Mouse (Mus musculus): ENCODE measurements around the gene Gch1. TPM values are rescaled to one million over a fixed set of nuclear protein-coding genes. Genes with fewer than 3 reads are reported as not detected.

Gch1 gene
- total RNA-seq, 2 experiments from 2014 or later, result 1.1 to 1.5 TPM

- intact Hi-C loops (cut with DNase I), result no loop called here
- no peak for DNase-seq (ENCODE audit: low spot score in 2 of 2)
Observed at GRCm38 (mm10) chr14:47105755-47106154, 83.5 kb downstream of the Gch1 start.

GRCm38 (mm10) chr14:47105174-47105557, 84.0 kb downstream of the Gch1 start:
- intact Hi-C loops (cut with DNase I), result no loop called here
- DNase-seq (ENCODE audit: low spot score in 2 of 2), result no peak

- intact Hi-C loops (cut with DNase I), result no loop called here
- no peak for DNase-seq (ENCODE audit: low spot score in 2 of 2)
Observed at GRCm38 (mm10) chr14:47104246-47105173, 84.7 kb downstream of the Gch1 start.

Other genes with a start within 250 kb of the Gch1 start
- gene Wdhd1, start 87.4 kb upstream of the Gch1 start, total RNA-seq (2021), result 1 to 10 TPM; 4.2 to 5.9 TPM
- 10 to 100 TPM; 11.5 to 11.6 TPM for gene Socs4, start 87.5 kb upstream of the Gch1 start, total RNA-seq (2021)
- 10 to 100 TPM; 42.6 to 54.0 TPM for gene Mapk1ip1l, start 108.9 kb upstream of the Gch1 start, total RNA-seq (2021)
- under 1 TPM in 1 of 2 experiments, not detected in 1; 0.49 TPM for gene Lgals3, start 178.3 kb upstream of the Gch1 start, total RNA-seq (2021)
- gene Dlgap5, start 229.0 kb upstream of the Gch1 start, total RNA-seq (2021), result 1 to 10 TPM in 1 of 2 experiments, not detected in 1; 1.1 TPM

Measured in left cerebral cortex, postnatal 36 days (tissue).